Mouse (Mus musculus) lung, postnatal 0 days (tissue): ENCODE results near the gene Btk.

ENCODE experiments used
- CTCF ChIP-seq: IDR thresholded peaks from 2 replicates; pipeline ENCODE4 v1.5.1; 2016; ENCODE audit warnings: antibody characterized with exemption, mild to moderate bottlenecking
- EP300 ChIP-seq: IDR thresholded peaks from 2 replicates; pipeline ENCODE4 v1.6.1; 2016; ENCODE audit warnings: antibody characterized with exemption, mild to moderate bottlenecking, control low read depth

DNA sequence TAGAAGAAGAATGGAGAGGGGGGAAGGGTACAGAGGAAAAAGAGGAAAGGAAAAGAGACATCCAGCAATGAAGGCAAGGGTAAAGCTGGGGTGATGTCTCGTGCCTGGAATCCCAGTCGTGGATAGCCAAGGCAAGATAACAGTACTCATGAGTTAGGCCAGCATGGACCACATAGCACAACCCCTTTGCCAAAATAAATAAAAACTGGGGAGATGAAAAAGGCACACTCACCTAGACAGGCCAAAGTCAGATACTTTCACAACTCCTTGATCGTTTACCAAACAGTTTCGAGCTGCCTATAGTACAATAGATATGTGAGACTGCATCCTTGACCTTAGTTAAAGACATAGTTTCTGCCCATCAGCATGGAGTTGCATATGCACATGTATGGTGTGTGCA lies 36.0 kb downstream of the Btk start:
- TF ChIP-seq CTCF = no peak
- TF ChIP-seq EP300 = no peak
